Mouse (Mus musculus) MEL-GATA-1-ER (cell line): ENCODE measurements around the gene Acy3.
A peak's percentile ranks its signal among the peaks of the same experiment; 100 is the strongest.
"Not testable (repeated sequence)": the region's sequence is repeated elsewhere in the genome, so short reads cannot be mapped to it uniquely, and the experiment has no call there.

Experiments
- DNase-seq: peaks from one replicate; pipeline ENCODE4 v3.0.0-alpha.2; 2012; ENCODE audit warnings: low read depth; ENCODE audit errors: extremely low read depth

Acy3 gene

GRCm38 (mm10) chr19:4003112-4003511 lies 16.7 kb downstream of the Acy3 start, which contains the start of gene Doc2g:
Gene Doc2g, plus strand, starts transcription at chr19:4003313.
- DNase-seq: no peak

GRCm38 (mm10) chr19:4003641-4004040 lies 17.3 kb downstream of the Acy3 start:
- no peak for DNase-seq

- no peak for DNase-seq
Measured at GRCm38 (mm10) chr19:4004331-4004730, 18.0 kb downstream of the Acy3 start.

GRCm38 (mm10) chr19:4005091-4005490 lies 18.7 kb downstream of the Acy3 start:
- DNase-seq: no peak

- DNase-seq: no peak
Measured at GRCm38 (mm10) chr19:4005971-4006370, 19.6 kb downstream of the Acy3 start.

- DNase-seq: no peak
Measured at GRCm38 (mm10) chr19:4011086-4011485, 24.7 kb downstream of the Acy3 start.

- DNase-seq: peak; percentile 98
Measured at GRCm38 (mm10) chr19:4012432-4013022, 26.2 kb downstream of the Acy3 start, which contains the start of gene Ndufv1. Gene Ndufv1, minus strand, starts transcription at chr19:4012806.

GRCm38 (mm10) chr19:4013066-4013465 lies 26.7 kb downstream of the Acy3 start:
- no peak for DNase-seq

GRCm38 (mm10) chr19:4014802-4015201 lies 28.4 kb downstream of the Acy3 start:
- DNase-seq: no peak

GRCm38 (mm10) chr19:4015635-4016034 lies 29.3 kb downstream of the Acy3 start:
- no peak for DNase-seq

GRCm38 (mm10) chr19:4017921-4018587 lies 31.7 kb downstream of the Acy3 start:
- DNase-seq: no peak

GRCm38 (mm10) chr19:4018743-4019583 lies 32.6 kb downstream of the Acy3 start:
- DNase-seq: peak; percentile 22

GRCm38 (mm10) chr19:4023185-4023584 lies 36.8 kb downstream of the Acy3 start:
- no peak for DNase-seq

GRCm38 (mm10) chr19:4027576-4027975 lies 41.2 kb downstream of the Acy3 start:
- no peak for DNase-seq

GRCm38 (mm10) chr19:4032668-4033067 lies 46.3 kb downstream of the Acy3 start:
- no peak for DNase-seq

- DNase-seq: no peak
Measured at GRCm38 (mm10) chr19:4033298-4033697, 46.9 kb downstream of the Acy3 start.

GRCm38 (mm10) chr19:4033742-4034141 lies 47.4 kb downstream of the Acy3 start:
- no peak for DNase-seq

- DNase-seq: no peak
Measured at GRCm38 (mm10) chr19:4036327-4037045, 50.1 kb downstream of the Acy3 start.

- not testable (repeated sequence) for DNase-seq
Measured at GRCm38 (mm10) chr19:4037154-4037787, 50.9 kb downstream of the Acy3 start.

GRCm38 (mm10) chr19:4037788-4038232 lies 51.4 kb downstream of the Acy3 start, which contains the start of gene Gstp1:
Gene Gstp1, minus strand, starts transcription at chr19:4037985.
- peak; percentile 72 for DNase-seq
